Mouse (Mus musculus): ENCODE measurements around the gene Ankrd7.
"Not testable (repeated sequence)": the region's sequence is repeated elsewhere in the genome, so short reads cannot be mapped to it uniquely, and the experiment has no call there.

The Ankrd7 gene

GRCm38 (mm10) chr6:18866018-18866417 is at the start of gene Ankrd7:
Gene Ankrd7 (plus strand): TSS chr6:18866318.
- DNase-seq (ENCODE audit: low read depth) = no peak

GRCm38 (mm10) chr6:18819343-18819742 is 46.8 kb upstream of the Ankrd7 start:
- peak; percentile 57 for DNase-seq (ENCODE audit: low read depth)

DNA sequence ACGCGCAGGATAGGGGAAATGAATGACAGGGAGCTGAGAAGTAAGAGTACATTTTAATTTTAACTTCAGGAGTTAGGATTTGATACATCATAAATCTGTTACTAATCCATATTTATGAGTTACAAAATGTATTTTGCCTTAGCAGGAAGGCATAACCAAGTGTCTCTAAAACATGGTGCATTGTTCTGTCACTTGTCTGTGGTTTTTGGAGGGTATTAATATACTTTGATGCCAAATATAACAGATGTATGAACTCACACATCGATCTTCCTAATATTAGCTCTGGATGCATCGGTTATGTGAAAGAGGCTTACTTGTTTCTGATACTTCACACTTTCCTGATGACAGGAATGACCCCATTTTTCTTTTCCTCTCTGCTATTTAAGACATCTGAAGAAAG is 45.9 kb upstream of the Ankrd7 start:
- no peak for DNase-seq (ENCODE audit: low read depth)

DNA sequence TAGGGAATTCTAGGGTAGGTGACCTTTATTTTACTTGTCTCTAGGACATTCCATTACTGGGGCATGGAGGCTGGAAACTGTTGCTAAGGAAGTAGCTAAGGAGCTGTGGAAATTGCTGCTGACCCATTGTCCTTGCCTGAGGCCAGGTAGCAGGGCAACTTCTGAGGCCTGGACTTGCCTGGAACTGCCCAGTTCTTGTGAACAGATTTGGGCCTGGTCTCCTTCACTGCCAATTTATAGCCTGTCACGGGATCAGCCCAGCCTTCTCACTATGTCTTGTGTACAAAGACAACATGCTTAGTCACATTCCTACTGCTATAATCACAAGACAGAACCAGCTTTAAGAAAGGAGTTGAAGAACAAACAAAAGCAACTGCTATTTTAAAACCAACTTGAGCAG is 43.3 kb upstream of the Ankrd7 start:
- DNase-seq (ENCODE audit: low read depth) = no peak

GRCm38 (mm10) chr6:18832958-18833357 is 33.2 kb upstream of the Ankrd7 start:
- DNase-seq (ENCODE audit: low read depth) = no peak

GRCm38 (mm10) chr6:18844529-18844928 is 21.6 kb upstream of the Ankrd7 start:
- DNase-seq (ENCODE audit: low read depth) = not testable (repeated sequence)

GRCm38 (mm10) chr6:18845571-18845970 is 20.5 kb upstream of the Ankrd7 start:
- DNase-seq (ENCODE audit: low read depth) = not testable (repeated sequence)

GRCm38 (mm10) chr6:18848051-18848701 is 17.9 kb upstream of the Ankrd7 start, which contains the start of gene Lsm8:
Gene Lsm8 (plus strand): TSS chr6:18848579.
- DNase-seq (ENCODE audit: low read depth) = peak; percentile 98

DNA sequence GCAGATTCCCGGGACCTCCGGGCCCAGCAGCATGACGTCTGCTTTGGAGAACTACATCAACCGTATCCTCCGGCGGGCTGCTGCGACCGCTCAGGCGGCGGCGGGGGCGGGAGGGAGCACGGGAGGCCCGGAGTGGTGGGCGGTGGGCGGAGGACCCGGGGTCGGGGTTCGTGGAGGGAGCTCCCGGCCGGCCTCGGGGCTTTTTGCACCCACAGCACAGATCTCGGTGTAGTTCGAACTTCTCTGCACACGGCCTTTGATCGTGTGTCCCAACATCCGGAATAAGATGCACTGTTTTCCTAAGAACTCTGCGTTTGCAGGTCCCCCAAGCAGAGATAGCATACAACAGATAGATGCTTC is 17.4 kb upstream of the Ankrd7 start:
- no peak for DNase-seq (ENCODE audit: low read depth)

GRCm38 (mm10) chr6:18855323-18855722 is 10.8 kb upstream of the Ankrd7 start:
- DNase-seq (ENCODE audit: low read depth) = no peak

- DNase-seq (ENCODE audit: low read depth) = no peak
Measured at GRCm38 (mm10) chr6:18856487-18857078, 9.5 kb upstream of the Ankrd7 start.

GRCm38 (mm10) chr6:18889030-18889429 is 22.9 kb downstream of the Ankrd7 start:
- no peak for DNase-seq (ENCODE audit: low read depth)

DNA sequence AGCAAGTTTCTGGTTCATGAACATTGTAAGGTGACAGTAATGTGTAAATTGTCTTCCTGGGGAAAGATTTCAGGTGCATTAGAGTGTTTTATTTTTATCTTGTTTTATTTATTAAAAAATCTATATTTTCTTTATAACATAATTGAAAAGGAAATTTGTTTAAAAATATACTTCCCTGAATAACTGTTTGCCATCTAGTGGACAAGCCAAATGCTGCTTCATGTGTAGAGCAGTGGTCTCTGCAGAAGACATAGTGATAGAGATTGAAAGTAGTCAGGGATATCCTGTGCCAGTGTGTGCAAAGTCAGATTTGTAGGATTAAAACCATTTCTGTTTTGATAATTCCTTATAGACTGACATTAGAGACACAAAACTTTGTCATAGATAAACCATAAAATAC is 28.0 kb downstream of the Ankrd7 start:
- no peak for DNase-seq (ENCODE audit: low read depth)

- DNase-seq (ENCODE audit: low read depth) = no peak
Measured at GRCm38 (mm10) chr6:18907173-18907572, 41.1 kb downstream of the Ankrd7 start.

GRCm38 (mm10) chr6:18913179-18913578 is 47.1 kb downstream of the Ankrd7 start:
- no peak for DNase-seq (ENCODE audit: low read depth)

DNA sequence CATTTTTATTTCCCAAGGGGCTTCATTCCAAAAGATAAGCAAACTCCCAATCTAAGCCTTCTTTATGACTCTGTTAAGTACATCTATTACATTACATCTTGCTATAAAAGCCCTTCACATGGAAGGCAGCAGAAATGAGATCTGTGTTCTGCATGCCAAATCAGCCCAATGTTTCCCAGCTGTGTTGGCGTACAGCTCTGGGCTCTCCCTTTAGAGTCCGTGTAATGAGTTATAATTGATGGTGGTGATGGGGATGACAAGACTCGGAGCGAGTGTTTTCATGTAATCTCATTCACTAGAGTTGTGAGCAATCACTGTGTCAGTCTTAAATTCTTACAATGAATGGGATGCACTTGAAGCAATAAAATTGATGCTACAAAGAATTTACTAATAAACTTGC is 49.9 kb downstream of the Ankrd7 start:
- DNase-seq (ENCODE audit: low read depth) = no peak

- DNase-seq (ENCODE audit: low read depth) = no peak
Measured at GRCm38 (mm10) chr6:18916471-18916870, 50.4 kb downstream of the Ankrd7 start.
